Mouse (Mus musculus) layer of hippocampus, adult 2 months (tissue): ENCODE measurements at regions not wholly inside any gene's neighbourhood (a gene's known extent, or its start where the extent isn't known, plus 50 kb on each side); places are given as distances from the start of the nearest gene placed in this dataset.

Experiments used
- DNase-seq, 2 experiments: peaks; one replicate each; pipeline ENCODE4 v3.0.0; 2022; ENCODE audit warnings: low spot score in 2 of 2
- H3K27ac ChIP-seq: fragments of 200-600 bp; 2 replicates; pipeline ENCODE4 v1.8.1; 2022
- H3K4me3 ChIP-seq: fragments of 200-600 bp; 2 replicates; pipeline ENCODE4 v1.8.1; 2022; ENCODE audit warnings: mild to moderate bottlenecking
- CTCF ChIP-seq: fragments of 200-600 bp; conservative IDR thresholded peaks from 2 replicates; pipeline ENCODE4 v1.8.1; 2022; ENCODE audit warnings: antibody characterized with exemption, mild to moderate bottlenecking, moderate library complexity

- DNase-seq = no peak
- Histone ChIP-seq H3K4me3 (no peak overlapping the region), H3K27ac (no peak overlapping the region)
- TF ChIP-seq CTCF = no peak
Measured at GRCm38 (mm10) chr16:19024010-19024532, 147.2 kb downstream of the Hira start.

GRCm38 (mm10) chr16:19025227-19025932 lies 148.5 kb downstream of the Hira start:
- no peak for DNase-seq
- no peak for TF ChIP-seq CTCF

GRCm38 (mm10) chr16:19027096-19027495 lies 150.3 kb downstream of the Hira start:
- TF ChIP-seq CTCF = no peak
- Histone ChIP-seq H3K27ac (no peak overlapping the region), H3K4me3 (no peak overlapping the region)
- no peak for DNase-seq

More at GRCm38 (mm10) chr16:19025227-19025932, 148.5 kb downstream of the Hira start:
- Histone ChIP-seq H3K4me3 (no peak overlapping the region), H3K27ac (no peak overlapping the region)

- Histone ChIP-seq H3K4me3 (no peak overlapping the region), H3K27ac (no peak overlapping the region)
- no peak for DNase-seq
- no peak for TF ChIP-seq CTCF
Measured at GRCm38 (mm10) chr16:19032582-19032981, 155.7 kb downstream of the Hira start.

GRCm38 (mm10) chr16:19035781-19036180 lies 158.9 kb downstream of the Hira start:
- TF ChIP-seq CTCF = no peak
- H3K4me3 ChIP-seq = no peak overlapping the region
- DNase-seq = no peak
- H3K27ac ChIP-seq = no peak overlapping the region

GRCm38 (mm10) chr16:19037681-19038080 lies 160.8 kb downstream of the Hira start:
- Histone ChIP-seq H3K4me3 (no peak overlapping the region), H3K27ac (no peak overlapping the region)
- TF ChIP-seq CTCF = no peak
- no peak for DNase-seq

- no peak for TF ChIP-seq CTCF
- DNase-seq = no peak
- Histone ChIP-seq H3K4me3 (no peak overlapping the region), H3K27ac (no peak overlapping the region)
Measured at GRCm38 (mm10) chr16:19052791-19053190, 176.0 kb downstream of the Hira start.

- TF ChIP-seq CTCF = no peak
- no peak overlapping the region for H3K4me3 ChIP-seq
- no peak for DNase-seq
Measured at GRCm38 (mm10) chr16:19060343-19060742, 183.5 kb downstream of the Hira start.

GRCm38 (mm10) chr16:19061796-19062195 lies 185.0 kb downstream of the Hira start:
- no peak overlapping the region for H3K4me3 ChIP-seq
- H3K27ac ChIP-seq = no peak overlapping the region
- no peak for TF ChIP-seq CTCF
- no peak for DNase-seq

More at GRCm38 (mm10) chr16:19060343-19060742, 183.5 kb downstream of the Hira start:
- H3K27ac ChIP-seq = no peak overlapping the region

- no peak overlapping the region for H3K4me3 ChIP-seq
Measured at GRCm38 (mm10) chr16:19062557-19063400, 185.9 kb downstream of the Hira start.

GRCm38 (mm10) chr16:19063401-19063762 lies 186.5 kb downstream of the Hira start:
- DNase-seq = no peak
- Histone ChIP-seq H3K4me3 (no peak overlapping the region), H3K27ac (no peak overlapping the region)
- TF ChIP-seq CTCF = no peak

More at GRCm38 (mm10) chr16:19062557-19063400, 185.9 kb downstream of the Hira start:
- TF ChIP-seq CTCF = no peak
- DNase-seq = no peak
- H3K27ac ChIP-seq = no peak overlapping the region

GRCm38 (mm10) chr16:19064397-19064796 lies 187.6 kb downstream of the Hira start:
- DNase-seq = no peak
- Histone ChIP-seq H3K4me3 (no peak overlapping the region), H3K27ac (no peak overlapping the region)
- TF ChIP-seq CTCF = no peak

GRCm38 (mm10) chr16:19065543-19066141 lies 188.8 kb downstream of the Hira start:
- no peak for TF ChIP-seq CTCF
- H3K4me3 ChIP-seq = no peak overlapping the region
- H3K27ac ChIP-seq = no peak overlapping the region
- DNase-seq = no peak
